Comparison of ENCODE assay signal across 14 mouse cellular contexts in the genomic region with DNA sequence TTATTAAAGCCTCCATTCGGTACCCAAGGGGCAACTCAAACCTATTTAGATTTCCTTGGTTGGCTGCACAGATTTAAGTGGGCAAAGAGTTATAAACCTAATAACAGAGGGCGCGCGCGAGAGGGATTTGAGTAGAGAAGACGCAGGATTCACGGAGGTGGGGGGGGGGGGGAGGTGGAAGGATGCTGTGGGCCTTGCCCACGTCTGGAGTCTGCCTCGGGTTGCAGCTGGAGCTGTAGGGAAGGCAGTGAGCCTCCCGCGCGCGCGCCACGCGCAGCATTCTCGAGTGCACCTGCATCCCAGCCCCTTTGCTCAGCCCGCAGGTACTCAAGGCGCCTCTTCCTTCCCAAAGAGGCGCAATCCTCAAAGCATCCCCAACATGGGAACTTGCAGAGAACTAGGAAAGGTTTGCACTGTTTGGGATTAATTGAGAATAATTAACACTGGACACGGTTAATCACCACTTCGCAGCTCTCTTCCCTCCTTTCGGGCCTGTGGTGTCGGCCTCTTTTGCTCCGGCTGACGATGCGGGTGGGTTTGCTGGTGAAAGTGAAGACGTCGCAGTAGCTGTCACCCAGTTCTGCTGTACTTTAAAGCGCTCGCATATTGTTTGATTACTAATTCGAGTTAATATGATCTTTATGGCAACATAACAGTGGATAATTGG. TPM values are rescaled to one million over a fixed set of nuclear protein-coding genes. Genes with fewer than 3 reads are reported as not detected.
A peak's percentile ranks its signal among the peaks of the same experiment; 100 is the strongest.
DNase-seq lines count a peak whose midpoint lies in the region; ATAC-seq and TF ChIP-seq lines count a peak whose summit lies in the region.
"Had no signal": no experiment of that assay in that cellular context is flagged by ENCODE, and none has a peak within 500 bp of the region (broad histone marks: within the 10 kb centered on the region; RNA-seq: fewer than 3 reads in every experiment).

No protein-coding gene starts in this region.

- H3K27me3 ChIP-seq in limb, embryonic 11.5 days (ENCODE audit: control insufficient read depth, insufficient read depth, low read length), result peaks cover 80% of the 10 kb centered on the region
- H3K27me3 ChIP-seq in limb, embryonic 10.5 days (ENCODE audit: low read depth, poor library complexity, severe bottlenecking), result peaks cover 100% of the 10 kb centered on the region
- peaks cover 16% of the 10 kb centered on the region for H3K27me3 ChIP-seq in hindbrain, embryonic 11.5 days (ENCODE audit: control insufficient read depth, insufficient read depth, low read length)
- peaks cover 40% of the 10 kb centered on the region for H3K27me3 ChIP-seq in midbrain, postnatal 0 days (ENCODE audit: insufficient read depth, low read length)

- no peak overlapping the region for H3K9ac ChIP-seq in limb, embryonic 11.5 days (ENCODE audit: low read length)
- H3K9ac ChIP-seq in hindbrain, embryonic 11.5 days (ENCODE audit: low read depth, low read length), result peak overlapping the region; percentile 72
- H3K9ac ChIP-seq in midbrain, postnatal 0 days (replicated peaks; ENCODE audit: low read length, poor library complexity, severe bottlenecking), result no peak overlapping the region
- H3K9ac ChIP-seq: limb, embryonic 15.5 days had no signal

- TF ChIP-seq CTCF in midbrain, postnatal 0 days (IDR thresholded peaks at IDR 0.05), result no peak

- H3K9me3 ChIP-seq in limb, embryonic 11.5 days (ENCODE audit: control insufficient read depth, low read length), result no peaks in the 10 kb centered on the region
- H3K9me3 ChIP-seq in limb, embryonic 10.5 days (replicated peaks), result no peaks in the 10 kb centered on the region
- no peaks in the 10 kb centered on the region for H3K9me3 ChIP-seq in hindbrain, embryonic 11.5 days (ENCODE audit: control insufficient read depth, low read length)
- H3K9me3 ChIP-seq in midbrain, postnatal 0 days (ENCODE audit: low read length), result no peaks in the 10 kb centered on the region
- H3K9me3 ChIP-seq: heart, embryonic 10.5 days; limb, embryonic 15.5 days had no signal

- ATAC-seq in limb, embryonic 11.5 days (ENCODE audit: insufficient number of reproducible peaks, low FRiP score, low TSS enrichment, low read depth), result no peak
- ATAC-seq in hindbrain, embryonic 11.5 days (ENCODE audit: low FRiP score), result no peak
- ATAC-seq in midbrain, postnatal 0 days (ENCODE audit: low FRiP score), result no peak
- ATAC-seq: inflammation-experienced regulatory T-cells, adult 6 months had no signal

- H3K4me1 ChIP-seq in limb, embryonic 11.5 days (ENCODE audit: control insufficient read depth, insufficient read depth, low read length), result peaks cover 5% of the 10 kb centered on the region; the same call in 1 of the 2 replicates
- H3K4me1 ChIP-seq in limb, embryonic 10.5 days, result peaks cover 23% of the 10 kb centered on the region
- H3K4me1 ChIP-seq in hindbrain, embryonic 11.5 days (replicated peaks; ENCODE audit: control insufficient read depth, insufficient read depth, low read length), result peaks cover 8% of the 10 kb centered on the region
- 0 out of 2 replicates have a peak, but pooled peaks cover 3% of the 10 kb centered on the region for H3K4me1 ChIP-seq in midbrain, postnatal 0 days (ENCODE audit: insufficient read depth, low read length)

- H3K27ac ChIP-seq in limb, embryonic 11.5 days (replicated peaks; ENCODE audit: low read depth, low read length), result no peak overlapping the region
- H3K27ac ChIP-seq in limb, embryonic 10.5 days, result no peak overlapping the region
- peak overlapping the region; percentile 96 for H3K27ac ChIP-seq in hindbrain, embryonic 11.5 days (ENCODE audit: low read depth, low read length)
- H3K27ac ChIP-seq in midbrain, postnatal 0 days (ENCODE audit: low read depth, low read length), result peak overlapping the region; percentile 73
- H3K27ac ChIP-seq: heart, embryonic 10.5 days; limb, embryonic 15.5 days had no signal

- no peak overlapping the region for H3K4me2 ChIP-seq in limb, embryonic 11.5 days (ENCODE audit: low read depth, severe bottlenecking)
- peak overlapping the region; percentile 78 for H3K4me2 ChIP-seq in hindbrain, embryonic 11.5 days (replicated peaks; ENCODE audit: low read depth, low read length)
- peak overlapping the region; percentile 52 for H3K4me2 ChIP-seq in midbrain, postnatal 0 days (ENCODE audit: low read depth, low read length, poor library complexity, severe bottlenecking)
- H3K4me2 ChIP-seq: limb, embryonic 15.5 days had no signal

- H3K36me3 ChIP-seq in limb, embryonic 11.5 days (ENCODE audit: control insufficient read depth, insufficient read depth, low read length), result no peaks in the 10 kb centered on the region
- H3K36me3 ChIP-seq in limb, embryonic 10.5 days, result no peaks in the 10 kb centered on the region
- no peaks in the 10 kb centered on the region for H3K36me3 ChIP-seq in hindbrain, embryonic 11.5 days (ENCODE audit: control insufficient read depth, insufficient read depth, low read length)
- H3K36me3 ChIP-seq in midbrain, postnatal 0 days (ENCODE audit: insufficient read depth, low read length), result no peaks in the 10 kb centered on the region
- H3K36me3 ChIP-seq: heart, embryonic 10.5 days; limb, embryonic 15.5 days had no signal

- 2% methylated on average over 32 of the region's 32 CpGs for WGBS in limb, embryonic 11.5 days
- WGBS in limb, embryonic 10.5 days, result 2% methylated on average over 32 of the region's 32 CpGs
- WGBS in hindbrain, embryonic 11.5 days, result 2% methylated on average over 32 of the region's 32 CpGs
- 5% methylated on average over 32 of the region's 32 CpGs for WGBS in midbrain, postnatal 0 days

- H3K4me3 ChIP-seq in limb, embryonic 11.5 days (ENCODE audit: low read depth, low read length), result no peak overlapping the region
- H3K4me3 ChIP-seq in limb, embryonic 10.5 days, result no peak overlapping the region
- peak overlapping the region; percentile 6 for H3K4me3 ChIP-seq in hindbrain, embryonic 11.5 days (ENCODE audit: low read depth, low read length)
- 0 out of 2 replicates have a peak overlapping the region, but pooled peaks have one; percentile 11 for H3K4me3 ChIP-seq in midbrain, postnatal 0 days (ENCODE audit: low read depth, low read length)
- H3K4me3 ChIP-seq: heart, embryonic 10.5 days; limb, embryonic 15.5 days had no signal

- DNase-seq in limb, embryonic 11.5 days (ENCODE audit: low spot score), result peak; percentile 44
- no peak for DNase-seq in limb, embryonic 10.5 days (ENCODE audit: low spot score)
- peak; percentile 71 for DNase-seq in hindbrain, embryonic 11.5 days (ENCODE audit: low spot score)
- DNase-seq in midbrain, postnatal 0 days (ENCODE audit: low spot score), result no peak
- DNase-seq in kidney, adult 8-10 months, result no peak
- DNase-seq in right cerebral cortex, postnatal 14 days, result no peak
- no peak for DNase-seq in gastrocnemius, adult 8-10 months (ENCODE audit: low spot score in 2 of 2)
- DNase-seq in lung, adult 18-20 months, result no peak
- DNase-seq: cerebellum, postnatal 14 days; lung, postnatal 14 days; thymus, postnatal 36 days had no signal

RNA-seq across cellular contexts. Expression of a gene that starts 11.3 kb away (rescaled TPM):
- polyA plus RNA-seq in limb, embryonic 11.5 days (2014; fragmentation: Nextera tagmentation; extraction: Ambion mirVana), result 0.13 and 0.17 TPM in 2 replicates
- polyA plus RNA-seq in limb, embryonic 10.5 days (2016; fragmentation: Nextera tagmentation; extraction: Ambion mirVana), result 0.09 and 0.20 TPM in 2 replicates
- 25.1 and 36.7 TPM in 2 replicates for polyA plus RNA-seq in hindbrain, embryonic 11.5 days (2014; fragmentation: Nextera tagmentation; extraction: Ambion mirVana)
- total RNA-seq in midbrain, postnatal 0 days (2014; rRNA removed), result 77.8 and 79.1 TPM in 2 replicates
- polyA plus RNA-seq in midbrain, postnatal 0 days (2015; fragmentation: Nextera tagmentation; extraction: Ambion mirVana), result 21.6 and 29.7 TPM in 2 replicates
- under 1 TPM in 1 of 4 experiments, not detected in 3; 0.13 TPM for total RNA-seq in gastrocnemius, adult 8-10 months (2022)
- polyA plus RNA-seq: inflammation-experienced regulatory T-cells, adult 6 months had no signal

Comparison
In these comparisons a context has a peak if more than half of its experiments do, and no peak if none do; other contexts are left out.
1. DNase-seq: peak in limb, embryonic 11.5 days (single experiment) and hindbrain, embryonic 11.5 days (single experiment); none in limb, embryonic 10.5 days (single experiment), midbrain, postnatal 0 days (single experiment), kidney, adult 8-10 months (0 of 2), right cerebral cortex, postnatal 14 days (single experiment), gastrocnemius, adult 8-10 months (0 of 2) and lung, adult 18-20 months (0 of 2).
2. H3K27ac ChIP-seq: peak in hindbrain, embryonic 11.5 days (single experiment) and midbrain, postnatal 0 days (single experiment); none in limb, embryonic 11.5 days (single experiment) and limb, embryonic 10.5 days (single experiment).
3. H3K4me3 ChIP-seq: peak in hindbrain, embryonic 11.5 days (single experiment) and midbrain, postnatal 0 days (single experiment); none in limb, embryonic 11.5 days (single experiment) and limb, embryonic 10.5 days (single experiment).
4. RNA of a gene that starts 11.3 kb away (polyA plus RNA-seq): 21.6 to 29.7 TPM in midbrain, postnatal 0 days and 25.1 to 36.7 TPM in hindbrain, embryonic 11.5 days; 0.09 to 0.20 TPM in limb, embryonic 10.5 days and 0.13 to 0.17 TPM in limb, embryonic 11.5 days; every median in the first group is over 10 times any median in the second.